Mouse (Mus musculus) heart, postnatal 4 days (tissue): ENCODE data around the gene Nod2. TPM values are rescaled to one million over a fixed set of nuclear protein-coding genes. Genes with fewer than 3 reads are reported as not detected.

ENCODE experiments used
- DNase-seq: peaks from one replicate; pipeline ENCODE4 v3.0.0; 2021
- total RNA-seq, 2 experiments: library from RNA; stranded (reverse); gene quantifications; 2 replicates each; pipeline ENCODE4 v1.2.3; 2021

The Nod2 gene
- 1 to 10 TPM in 1 of 2 experiments, under 1 TPM in 1; 0.79 to 1.1 TPM for total RNA-seq

DNA sequence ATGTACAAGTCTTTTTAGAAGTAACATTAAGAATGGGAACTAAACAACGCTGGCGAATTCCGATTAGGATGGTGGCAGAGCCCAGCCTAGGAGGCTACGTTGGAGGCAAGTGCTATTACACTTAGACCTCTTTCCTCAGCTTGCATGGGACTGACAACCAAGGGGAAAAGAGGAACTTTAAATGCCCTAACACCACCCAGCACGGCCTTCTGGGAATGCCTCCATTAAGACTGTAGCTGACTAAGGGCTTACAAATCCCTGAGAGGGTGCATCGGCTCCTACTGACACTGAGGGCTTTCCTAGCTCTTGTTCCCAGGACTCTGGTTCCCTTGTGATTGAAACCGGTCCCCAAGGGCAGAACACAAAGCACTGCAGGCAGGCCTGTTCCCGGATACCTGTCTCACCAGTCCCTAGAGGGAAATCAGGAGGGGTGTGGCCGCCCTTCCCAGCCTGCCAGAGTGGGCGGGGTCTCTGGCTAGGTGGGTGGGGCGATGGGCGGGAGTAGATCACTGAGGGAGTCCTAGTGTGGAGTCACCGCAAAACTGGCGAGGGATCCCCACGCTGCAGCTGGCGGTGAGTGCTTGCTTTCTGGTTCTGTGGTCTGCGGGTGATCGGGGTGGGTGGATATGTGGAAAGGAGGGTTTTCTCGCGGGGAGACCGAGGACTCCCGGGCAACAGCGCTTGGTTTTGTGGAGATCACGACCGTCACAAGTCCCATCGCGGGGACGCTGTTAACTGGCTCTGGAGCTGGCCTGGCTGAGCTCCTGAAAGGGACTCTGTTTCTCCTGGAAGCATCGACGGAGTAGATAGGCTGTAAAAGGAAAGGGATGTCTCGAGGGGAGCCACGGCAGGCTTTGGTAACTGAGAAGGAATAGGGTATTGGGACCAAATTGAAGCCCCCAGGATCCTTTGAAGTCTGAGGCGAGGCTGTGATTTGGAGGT lies at the start of gene Nod2:
TSS of gene Nod2 (plus strand) at position 479 of the 942 bp plus-strand sequence.
- peak; percentile 85 for DNase-seq

DNA sequence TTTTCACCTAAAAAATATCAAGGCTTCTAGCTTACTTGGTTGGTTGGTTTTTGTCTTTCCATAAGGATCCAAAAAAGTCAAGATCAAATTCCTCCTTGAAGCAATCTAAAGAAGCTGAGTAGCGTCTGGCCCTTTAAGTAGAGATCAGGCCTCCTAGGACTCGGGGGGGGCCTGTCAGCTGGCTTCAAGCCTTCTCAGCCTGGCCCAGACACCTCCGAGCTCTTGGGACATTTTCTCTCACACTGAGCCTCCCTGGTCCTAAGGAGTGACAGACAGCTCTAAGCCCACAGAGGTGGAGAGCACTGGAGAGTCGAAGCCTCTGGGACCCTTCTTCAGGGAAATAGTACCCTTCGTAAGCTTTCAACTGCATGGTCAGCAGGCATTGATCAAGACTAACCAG lies 48.5 kb upstream of the Nod2 start:
- DNase-seq = no peak

DNA sequence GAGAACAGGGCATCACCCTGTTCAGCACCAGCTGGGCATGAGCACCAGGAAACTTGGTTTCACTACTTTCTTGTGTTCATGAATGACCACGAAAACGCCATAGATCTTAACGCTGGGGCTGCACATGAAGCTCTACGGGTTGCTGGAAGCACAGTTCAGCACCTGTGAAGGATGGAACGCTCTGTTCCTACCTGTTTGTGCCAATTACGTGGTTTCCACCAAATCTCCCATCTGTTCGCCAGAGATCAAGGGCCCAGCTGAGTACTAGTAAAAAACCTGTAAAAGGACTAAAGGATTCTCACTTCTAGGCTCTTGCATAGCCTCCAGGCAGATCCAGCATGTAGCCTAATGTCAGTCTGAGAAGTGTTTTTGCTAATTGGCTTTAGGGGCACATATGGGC lies 47.6 kb upstream of the Nod2 start:
- no peak for DNase-seq

DNA sequence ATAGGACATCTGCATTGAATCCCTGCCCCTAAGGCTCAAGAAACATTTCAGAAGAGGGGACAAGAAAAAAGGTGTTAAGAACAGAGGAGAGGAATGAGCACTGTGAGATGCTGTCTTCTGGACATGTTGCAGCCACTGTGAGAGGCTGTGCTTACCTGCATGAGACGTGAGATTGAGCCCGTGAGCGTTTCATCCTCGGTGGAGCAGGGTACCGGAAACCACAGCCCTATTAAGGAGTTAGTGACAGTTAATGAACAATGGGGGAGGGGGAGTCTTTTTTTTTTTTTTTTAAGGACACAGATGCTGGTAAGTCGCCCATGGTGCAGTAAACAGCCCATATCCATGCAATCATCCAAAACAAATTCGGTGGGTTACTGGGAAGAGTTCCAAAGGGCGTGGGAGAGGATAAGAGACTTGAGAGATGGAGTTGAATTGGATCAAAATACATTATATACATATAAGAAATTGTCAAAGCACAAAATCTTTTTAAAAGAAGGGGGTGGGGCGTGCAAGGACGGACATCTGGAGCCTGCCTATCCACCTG lies 43.6 kb upstream of the Nod2 start:
- DNase-seq = no peak

DNA sequence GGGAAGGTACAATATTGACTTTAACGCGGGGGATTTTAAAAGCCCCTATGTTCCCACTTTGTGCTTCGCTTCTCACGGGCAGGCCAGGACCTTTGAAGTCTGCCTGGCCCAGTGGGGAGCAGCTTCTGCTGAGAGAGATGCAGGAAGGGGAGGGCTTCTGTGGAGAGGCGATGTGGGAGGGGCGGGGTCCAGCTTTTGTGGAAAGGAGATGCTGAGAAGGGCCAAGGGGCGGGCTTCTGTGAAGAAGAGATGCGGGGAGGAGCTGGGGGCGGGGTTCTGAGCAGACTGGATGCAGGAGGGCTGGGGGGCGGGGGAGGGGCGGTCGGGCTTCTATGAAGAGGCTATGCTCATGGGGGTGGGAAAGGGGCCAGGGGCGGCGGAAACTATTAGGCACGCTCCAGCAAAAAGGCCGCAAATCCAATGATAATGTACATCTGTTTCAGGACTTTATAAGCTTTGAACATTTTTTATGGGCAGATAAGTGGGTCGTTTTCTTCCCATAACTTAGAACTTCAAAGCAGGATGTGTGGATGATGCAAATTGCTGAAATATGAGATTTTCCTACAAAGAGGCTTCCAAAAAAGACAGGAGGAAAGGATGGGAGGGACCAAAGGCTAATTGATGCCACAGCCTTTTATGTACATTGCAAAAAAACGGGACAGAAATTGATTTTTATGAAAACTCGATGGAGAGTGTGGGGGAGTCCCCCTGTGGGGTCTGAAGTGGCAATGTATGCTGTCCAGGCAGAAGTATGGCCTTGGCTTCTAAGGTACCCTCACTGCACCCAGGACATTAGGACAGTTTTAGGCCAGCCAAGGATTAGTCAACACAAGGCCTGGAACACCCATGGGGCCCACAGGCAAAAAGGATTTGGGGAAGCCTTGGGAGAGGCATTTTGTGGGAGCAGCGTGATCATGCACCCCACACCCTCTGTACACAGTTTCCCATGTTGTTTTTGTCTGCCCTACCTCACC lies 42.8 kb upstream of the Nod2 start:
- DNase-seq = peak; percentile 78

DNA sequence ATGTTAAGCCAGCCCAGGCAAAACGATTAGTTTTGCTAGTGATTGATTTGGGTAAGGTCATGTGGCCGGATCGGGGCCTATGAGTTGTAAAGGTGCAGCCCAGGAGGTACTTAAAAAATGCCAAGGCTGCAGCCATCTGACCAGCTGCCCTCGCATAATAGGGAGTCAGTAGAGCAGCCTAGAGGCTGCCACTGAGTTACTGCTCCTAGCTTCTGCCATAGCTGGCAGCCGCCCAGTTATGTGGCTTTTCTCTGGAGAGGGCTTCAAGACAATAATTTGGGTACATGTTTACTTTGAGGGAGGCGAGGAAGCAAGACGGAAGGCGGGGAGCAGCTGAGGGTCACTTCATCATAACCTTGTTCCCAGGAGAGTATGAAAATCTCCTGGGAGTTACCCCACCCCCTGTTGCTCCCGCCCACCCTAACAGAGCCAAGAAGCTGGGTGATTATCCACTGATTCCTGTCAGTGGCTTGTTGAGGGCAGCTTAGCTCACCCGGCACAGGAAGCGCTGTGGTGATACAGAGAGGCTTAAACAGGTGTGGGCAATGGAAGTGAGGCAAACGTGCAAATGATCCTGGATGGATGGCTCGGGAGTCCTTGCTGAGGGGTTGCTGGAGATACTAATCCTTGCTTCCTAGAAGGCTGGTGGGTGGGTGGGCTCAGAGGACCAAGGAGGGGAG lies 41.6 kb upstream of the Nod2 start:
- DNase-seq = no peak

DNA sequence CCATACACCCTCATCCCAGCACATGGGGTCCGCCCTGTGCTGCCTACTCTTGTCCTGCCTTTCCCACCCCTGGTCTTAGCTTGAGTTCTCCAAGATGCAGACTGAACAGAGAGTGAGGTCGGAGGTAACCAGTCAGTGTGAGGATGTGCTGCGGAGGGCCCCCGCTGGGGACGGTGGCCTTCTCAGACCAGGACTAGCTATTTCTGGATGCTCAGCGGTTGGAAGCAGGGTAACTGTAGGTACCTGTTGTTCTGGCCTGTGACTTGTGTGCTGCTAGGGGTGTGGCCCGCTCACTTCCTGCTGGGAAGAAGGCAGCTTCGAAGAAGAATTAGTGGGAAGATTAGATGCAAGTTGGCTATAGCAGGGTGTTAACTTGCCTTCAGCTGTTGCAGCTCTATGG lies 38.1 kb upstream of the Nod2 start:
- no peak for DNase-seq

DNA sequence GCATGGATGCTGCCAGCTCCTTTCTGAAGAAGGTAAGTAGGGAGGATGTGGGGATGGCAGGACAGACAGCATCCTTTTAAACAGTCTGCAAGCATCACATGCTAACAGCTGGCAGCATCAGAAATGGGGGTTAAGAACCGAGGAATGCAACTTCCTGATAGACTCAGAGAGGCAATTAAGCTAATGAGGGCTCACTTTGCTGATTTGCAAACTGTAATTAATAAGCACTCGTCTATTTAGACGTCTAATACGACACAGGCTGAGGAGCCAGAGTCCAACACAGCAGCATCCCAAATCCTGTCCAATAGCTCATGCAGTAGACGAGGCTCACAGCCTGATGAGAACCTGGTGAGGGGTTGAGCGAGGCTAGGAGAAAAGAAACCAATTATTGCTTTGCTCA lies 36.8 kb upstream of the Nod2 start:
- no peak for DNase-seq

DNA sequence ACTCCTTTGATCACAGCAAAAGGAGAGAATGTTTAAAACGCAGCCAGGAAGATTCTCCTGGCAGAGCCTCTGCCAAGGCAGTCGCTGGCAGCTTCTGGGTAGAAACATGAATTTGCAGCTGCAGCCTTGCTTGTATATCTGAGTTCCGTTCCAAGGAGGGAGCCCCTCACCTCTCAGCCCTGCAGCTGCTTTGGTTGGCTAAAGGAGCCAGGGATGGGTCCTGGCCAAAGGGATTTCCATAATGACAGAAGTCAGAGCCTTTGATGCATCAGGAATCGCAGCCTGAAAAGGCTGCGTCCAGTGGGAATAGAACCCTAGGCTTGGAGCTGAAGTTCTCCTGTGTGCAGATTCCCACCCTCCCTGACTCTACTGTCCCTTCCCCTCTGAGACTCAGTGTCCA lies 32.1 kb upstream of the Nod2 start:
- DNase-seq = no peak

DNA sequence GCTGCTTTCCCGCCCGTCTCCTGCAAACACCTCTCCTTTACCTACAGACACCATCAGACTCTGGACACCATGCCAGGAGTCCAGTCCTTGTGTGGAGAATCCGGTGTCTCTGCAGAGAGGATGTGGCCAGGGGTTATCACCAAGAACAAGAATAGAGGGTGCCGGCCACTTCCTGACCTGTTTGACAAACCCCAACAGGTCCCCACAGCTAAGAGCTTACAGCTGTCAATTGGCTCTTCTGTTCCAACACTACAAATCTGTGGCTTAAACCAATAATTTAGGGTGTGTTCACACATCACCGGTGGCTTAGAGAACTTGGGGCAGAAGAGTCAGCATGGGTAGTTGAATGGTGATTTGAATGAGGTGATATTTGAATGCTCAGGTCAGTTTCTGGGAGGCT lies 28.5 kb upstream of the Nod2 start:
- DNase-seq = no peak

DNA sequence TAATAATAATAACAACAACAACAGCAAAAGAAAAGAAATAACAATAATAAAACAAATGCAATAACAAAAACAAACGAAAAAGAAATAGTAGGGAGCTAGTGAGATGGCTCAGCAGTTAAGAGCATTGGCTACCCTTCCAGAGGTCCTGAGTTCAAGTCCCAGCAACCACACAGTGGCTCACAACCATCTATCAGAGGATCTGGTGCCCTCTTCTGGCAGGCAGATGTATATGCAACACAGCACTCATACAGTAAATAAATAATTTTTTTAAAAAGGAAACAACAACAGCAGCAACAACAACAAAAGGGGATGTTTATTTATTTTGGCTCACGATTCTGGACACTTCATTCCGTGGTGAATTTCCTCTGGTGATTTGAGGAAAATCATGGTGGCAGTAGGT lies 27.6 kb upstream of the Nod2 start:
- DNase-seq = peak; percentile 29

DNA sequence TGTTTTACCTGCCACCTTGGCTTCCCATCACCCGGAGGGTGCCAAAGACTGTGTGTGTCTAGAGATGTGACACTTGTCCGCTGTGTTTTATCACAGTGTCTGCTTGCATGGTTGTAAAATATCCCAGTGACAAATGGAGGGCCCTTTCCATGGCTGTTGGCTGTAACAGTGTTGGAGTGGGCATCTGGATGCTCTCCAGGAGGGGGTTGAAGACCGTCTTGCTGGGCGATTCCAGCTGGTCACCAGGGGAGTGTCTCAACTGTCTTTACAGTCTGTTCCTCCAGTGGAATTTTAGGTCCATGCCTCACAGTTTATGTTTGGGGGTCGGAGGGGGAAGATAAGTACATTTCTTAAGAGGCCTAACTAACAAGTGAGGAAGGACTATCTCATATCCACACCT lies 26.2 kb upstream of the Nod2 start:
- DNase-seq = no peak

DNA sequence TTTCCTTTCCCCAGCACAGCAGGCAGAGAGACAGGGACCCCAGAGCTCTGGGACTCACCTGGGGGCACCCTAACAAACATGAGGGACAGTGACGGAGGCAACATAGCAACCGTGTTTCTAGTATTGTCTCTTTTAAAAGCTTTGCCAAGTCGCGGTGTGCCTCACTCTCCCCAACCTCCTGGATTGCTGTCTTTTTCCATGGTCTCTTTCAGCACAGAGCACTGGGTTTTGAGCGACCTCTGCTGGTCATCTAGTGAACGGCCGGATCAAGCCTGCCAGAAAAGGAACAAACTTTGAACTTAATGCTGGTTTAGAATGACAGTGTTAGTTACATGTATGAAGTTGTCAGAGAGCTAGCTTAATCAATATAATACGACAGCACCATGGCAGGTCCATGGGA lies 25.7 kb upstream of the Nod2 start:
- DNase-seq = peak; percentile 87

DNA sequence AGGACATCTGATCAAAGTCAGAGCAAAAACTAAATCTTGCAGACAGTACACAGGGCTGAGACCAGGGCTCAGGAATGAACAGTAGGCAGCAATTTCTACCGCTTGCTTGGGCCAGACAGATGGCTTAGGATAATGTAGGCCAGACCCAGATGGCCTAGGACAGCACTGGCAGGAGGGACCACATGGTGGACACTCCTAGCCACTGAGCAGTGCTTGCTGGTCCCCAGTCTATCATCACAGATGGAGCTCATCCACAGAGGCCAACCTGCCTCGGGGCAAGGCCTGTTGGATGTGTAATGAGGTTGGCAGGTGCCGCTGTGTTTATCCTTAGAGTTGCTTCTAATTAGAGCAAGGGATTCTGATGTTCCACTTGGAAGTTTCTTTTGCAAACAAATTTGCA lies 23.8 kb upstream of the Nod2 start:
- no peak for DNase-seq

DNA sequence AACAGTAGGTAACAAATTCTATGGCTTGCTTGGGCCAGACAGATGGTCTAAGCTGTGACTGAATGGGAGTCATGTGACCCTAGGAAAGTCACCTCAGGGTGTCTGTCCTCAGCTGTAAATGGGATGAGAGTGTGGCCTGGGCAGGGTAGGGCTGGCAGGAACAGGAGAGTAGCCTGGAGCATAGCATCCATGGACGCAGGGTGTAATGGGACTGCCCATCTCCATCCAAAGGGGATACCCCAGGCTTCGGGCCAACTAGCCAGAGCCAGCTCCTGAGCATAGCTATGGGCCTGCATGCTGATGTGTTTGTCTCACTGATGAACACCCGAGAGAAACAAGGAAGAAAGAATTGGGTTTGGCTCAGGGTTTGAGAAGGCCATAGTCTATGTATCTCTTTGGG lies 22.8 kb upstream of the Nod2 start:
- no peak for DNase-seq

DNA sequence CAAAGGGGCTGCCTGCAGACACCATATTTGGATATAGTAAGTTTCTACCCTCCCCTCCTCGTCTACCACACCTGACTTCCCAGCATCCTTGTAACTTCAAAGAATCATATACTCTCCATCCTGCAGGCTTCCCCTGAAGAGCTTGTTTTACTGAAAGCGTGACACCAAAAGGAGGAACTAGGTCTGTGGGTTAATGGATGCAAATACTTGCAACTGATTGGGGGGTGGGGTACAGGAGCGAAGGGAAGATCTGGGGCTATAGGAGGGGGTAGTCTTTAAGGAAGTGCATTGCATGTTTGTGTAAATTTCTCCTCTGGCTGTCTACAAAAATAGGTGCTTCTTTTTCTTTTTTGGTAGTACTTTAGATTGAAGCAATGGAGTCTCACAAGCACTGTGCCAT lies 20.7 kb upstream of the Nod2 start:
- DNase-seq = no peak

DNA sequence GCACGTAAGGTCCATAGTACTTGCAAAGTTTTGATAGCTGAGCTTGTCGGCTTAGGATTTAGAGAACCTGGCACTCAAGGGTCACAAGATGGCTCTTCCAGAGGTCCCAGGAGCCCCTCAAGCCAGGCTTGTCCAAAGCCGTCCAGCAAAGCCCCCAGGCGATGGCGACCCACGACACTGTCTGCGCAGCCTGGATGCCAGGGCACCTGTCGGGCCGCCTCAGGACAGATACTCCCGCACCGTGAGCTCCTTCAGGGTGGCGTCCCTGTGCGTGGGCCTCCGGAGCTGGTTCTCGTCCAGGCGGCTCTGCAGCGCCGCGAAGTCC lies 20.2 kb upstream of the Nod2 start:
- no peak for DNase-seq

DNA sequence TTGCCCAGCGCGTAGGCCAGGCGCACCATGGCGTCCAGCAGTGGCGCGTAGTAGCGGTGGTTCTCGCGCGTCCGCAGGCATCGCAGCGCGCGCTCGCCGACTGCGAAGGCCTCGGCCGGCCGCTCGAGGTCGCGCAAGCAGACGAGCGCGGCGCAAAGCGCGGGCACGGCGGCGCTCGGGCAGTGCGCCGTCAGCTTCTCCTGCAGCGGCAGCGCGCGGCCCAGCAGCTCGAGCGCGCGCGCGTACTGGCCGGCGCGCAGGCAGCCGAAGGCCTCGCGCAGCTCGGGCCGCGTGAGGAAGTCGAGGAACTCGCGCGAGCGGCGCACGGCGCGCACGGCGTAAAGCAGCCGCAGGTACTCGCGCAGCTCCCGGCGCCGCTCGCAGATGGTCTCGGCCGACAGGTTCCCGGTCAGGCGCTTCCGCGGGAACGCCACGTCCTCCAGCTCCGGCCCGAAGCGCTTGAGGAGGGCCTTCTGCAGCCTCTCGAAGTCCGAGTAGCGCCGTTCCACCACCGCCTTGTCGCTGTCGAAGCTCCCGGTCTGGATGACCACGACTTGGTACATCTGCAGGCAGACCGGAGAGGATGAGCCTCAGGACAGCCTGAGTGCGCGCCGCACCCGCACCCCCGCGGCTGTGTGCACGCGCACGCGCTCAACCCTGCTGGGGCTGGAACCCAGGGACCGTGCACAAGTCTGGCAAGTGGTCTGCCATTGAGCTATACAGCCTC lies 19.7 kb upstream of the Nod2 start:
- DNase-seq = peak; percentile 77

DNA sequence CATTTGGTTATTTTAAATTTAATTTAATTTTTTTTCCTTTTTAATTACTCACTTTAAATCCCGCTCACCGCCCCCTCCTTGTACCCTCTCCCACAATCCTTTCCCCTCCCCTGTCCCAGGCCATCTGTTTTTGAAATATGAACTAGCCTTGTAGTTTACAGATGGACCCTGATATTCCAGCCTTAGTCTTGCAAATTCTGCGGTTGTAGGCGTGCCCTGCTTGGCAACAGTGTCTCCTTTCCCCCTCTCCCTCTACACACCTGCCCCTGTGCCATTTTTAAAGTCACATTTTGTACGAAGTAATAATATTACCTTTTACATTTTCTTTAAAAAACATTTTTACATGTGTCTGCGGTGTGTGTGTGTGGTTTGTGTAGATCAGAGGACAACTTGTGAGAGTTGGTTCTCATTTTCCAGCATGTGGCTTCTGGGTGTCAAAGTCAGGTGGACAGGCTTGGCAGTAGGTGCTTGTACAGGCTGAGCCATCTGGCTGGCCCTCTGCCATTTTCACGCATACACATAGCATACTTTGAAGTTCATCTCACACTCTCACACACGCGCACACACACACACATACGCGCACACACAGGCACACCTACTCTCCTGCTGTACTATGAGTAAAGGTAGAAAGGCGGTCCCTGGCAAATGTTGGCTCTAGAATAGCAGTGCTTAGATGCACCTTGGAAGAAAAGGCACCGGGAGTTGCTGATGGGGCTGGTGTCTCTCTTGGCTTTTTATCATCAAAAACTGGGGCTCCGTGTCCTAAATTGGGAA lies 18.9 kb upstream of the Nod2 start:
- DNase-seq = no peak

DNA sequence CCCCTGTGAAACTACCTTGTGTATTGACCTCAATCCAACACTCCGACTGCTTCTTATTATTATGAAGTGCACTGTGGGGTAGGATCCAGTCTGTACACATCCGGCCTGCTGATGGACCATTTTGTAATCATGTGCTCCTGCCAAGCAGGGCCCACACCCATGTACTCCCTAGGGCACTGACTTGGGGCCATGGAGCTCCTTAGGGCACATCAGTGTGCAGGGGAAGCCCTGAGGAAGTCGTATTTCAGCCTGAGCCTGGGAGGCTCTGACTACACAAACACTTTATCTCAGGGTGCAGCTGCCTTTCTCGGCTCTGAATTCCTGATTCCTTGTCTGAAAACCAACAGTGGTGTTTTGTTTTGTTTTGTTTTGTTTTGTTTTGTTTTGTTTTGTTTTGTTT lies 16.9 kb upstream of the Nod2 start:
- DNase-seq = no peak

DNA sequence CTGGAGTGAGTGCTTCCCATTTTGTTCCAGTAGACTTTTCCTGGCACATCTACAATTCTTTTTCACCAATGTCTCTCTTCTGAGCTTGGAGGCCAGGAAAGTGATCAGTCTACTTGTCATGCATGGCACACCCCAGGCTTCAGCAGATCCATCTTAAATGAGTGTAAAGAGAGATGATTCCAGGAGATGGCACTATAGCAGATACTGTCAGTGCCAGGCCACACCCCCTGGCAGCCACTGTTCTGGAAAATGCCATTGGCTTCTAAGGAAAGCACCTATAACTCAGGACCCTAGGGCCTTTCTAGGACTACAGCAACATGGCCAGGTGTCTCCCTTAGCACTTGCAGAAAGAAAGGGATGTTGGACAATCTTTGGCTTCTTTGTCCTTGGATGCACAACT lies 16.0 kb upstream of the Nod2 start:
- DNase-seq = peak; percentile 35
